Mouse (Mus musculus) mammary gland, adult 2 months (tissue): ENCODE results near the gene Eif4e2. TPM values are rescaled to one million over a fixed set of nuclear protein-coding genes. Genes with fewer than 3 reads are reported as not detected.

ENCODE experiments used
- polyA plus RNA-seq: library from polyadenylated mRNA; depleted of rRNA; stranded (reverse); fragments of >200 nt; gene quantifications from 2 replicates; pipeline ENCODE4 v1.2.3, GENCODE M21; 2012; ENCODE audit warnings: low replicate concordance; rRNA removed

Eif4e2 gene
- polyA plus RNA-seq, result 23.4 and 41.1 TPM in 2 replicates

DNA sequence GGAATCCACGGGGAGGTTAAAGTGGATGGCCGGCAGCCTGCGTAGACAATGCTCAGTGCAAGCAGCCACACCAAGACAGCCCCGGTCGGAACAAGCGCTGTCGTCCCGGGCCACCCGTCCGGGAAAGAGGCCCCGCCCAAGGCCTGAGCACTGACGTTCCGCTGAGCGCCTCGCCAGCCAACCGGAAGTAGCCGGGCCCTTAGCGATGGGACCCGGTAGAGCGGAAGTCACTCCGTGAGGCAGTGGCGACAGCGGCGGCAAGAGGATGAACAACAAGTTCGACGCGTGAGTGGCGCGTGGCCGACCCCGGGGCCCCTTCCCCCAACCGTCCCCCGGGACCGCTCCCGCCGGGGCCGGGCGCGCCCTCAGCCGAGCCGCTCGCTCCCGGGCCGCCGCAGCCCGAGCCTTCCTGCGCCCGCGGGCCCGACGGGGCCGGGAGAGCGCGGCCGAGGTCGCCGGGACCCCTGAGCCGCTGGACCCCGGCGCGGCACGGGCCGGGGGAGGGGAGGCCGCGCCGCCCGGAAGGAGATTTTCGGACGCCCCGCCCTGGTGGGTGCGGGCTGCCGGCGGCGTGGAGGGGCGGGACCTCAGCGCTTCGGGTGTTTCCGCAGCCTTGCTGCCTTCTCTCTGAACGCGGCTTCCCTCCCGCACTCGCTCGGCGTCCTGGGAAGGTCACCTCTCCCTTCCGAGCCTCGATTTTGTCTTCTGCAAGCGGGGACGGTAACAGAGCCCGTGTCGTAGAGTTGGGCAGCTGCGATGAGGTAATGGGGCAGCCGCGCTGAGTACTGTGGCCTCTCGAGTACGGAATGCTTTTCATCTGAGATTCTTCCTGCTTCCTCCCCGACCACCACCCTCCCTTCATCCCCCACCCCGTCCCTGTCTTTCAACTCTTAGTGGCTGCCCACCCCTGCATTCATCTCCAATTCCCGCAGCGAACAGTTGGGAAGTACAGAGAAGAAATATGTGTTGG, at the start of gene Eif4e2:
TSS of gene Eif4e2 (plus strand) at position 180 of the 970 bp plus-strand sequence.

DNA sequence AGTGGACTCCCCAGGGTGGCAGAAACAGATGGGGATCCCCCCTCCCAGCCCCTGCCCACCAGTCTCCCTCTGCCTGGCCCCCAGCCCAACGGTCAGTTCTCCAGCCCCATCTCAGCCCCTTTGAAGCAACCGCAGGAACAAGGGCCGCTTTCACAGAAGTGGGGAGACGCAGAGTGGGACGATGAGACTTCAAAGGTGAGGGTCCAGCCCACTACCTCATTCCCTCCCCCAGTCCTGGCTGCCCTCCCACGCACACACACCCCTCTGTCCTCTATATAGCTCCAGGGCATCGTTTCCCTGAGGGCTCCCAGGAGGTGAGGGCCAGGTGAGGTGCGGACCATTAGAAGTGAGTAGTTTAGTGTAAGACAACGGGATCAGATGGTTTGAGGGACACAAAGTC, 30.7 kb upstream of the Eif4e2 start, which contains the start of gene Prss56:
TSS of gene Prss56 (plus strand) at position 301 of the 400 bp plus-strand sequence.

DNA sequence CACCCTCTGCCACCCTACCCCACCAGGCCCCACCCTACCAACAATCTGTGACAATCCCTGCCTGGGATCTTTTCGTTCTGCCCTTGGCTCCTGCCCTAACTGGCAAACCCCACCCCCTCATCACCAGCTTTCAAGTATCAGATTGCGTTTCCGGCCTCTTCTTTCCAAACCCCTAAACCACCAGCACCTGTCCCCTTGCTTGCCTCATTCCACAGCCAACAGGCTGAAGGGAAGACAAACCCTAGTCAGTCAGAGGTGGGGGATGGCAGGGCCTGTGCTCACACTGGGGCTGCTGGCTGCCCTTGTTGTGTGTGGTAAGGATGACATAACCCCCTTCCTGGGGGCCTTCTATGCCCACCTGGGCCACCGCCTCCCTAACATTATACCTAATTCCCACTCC, 23.3 kb upstream of the Eif4e2 start, which contains the start of gene Chrnd:
TSS of gene Chrnd (plus strand) at position 179 of the 400 bp plus-strand sequence.

DNA sequence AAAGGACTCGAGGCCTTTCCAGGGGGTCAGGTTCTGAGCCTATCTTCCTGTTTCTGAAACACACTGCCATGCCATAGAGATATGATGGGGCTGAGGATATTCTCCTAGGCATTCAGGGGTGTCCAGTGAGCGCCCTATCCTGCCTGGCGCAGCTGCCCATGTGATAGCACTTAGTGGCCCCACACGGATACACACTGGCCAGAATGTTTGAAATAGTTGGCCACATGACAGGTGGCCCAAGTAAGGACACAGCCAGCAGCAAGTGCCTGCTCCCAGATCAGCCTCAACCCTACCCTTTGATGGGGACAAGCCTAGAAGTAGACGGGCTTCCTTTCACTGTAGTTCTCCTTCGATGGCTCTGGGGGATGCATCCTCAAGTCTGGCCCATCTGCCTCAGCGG, 9.2 kb upstream of the Eif4e2 start, which contains the start of gene Chrng:
TSS of gene Chrng (plus strand) at position 193 of the 400 bp plus-strand sequence.

DNA sequence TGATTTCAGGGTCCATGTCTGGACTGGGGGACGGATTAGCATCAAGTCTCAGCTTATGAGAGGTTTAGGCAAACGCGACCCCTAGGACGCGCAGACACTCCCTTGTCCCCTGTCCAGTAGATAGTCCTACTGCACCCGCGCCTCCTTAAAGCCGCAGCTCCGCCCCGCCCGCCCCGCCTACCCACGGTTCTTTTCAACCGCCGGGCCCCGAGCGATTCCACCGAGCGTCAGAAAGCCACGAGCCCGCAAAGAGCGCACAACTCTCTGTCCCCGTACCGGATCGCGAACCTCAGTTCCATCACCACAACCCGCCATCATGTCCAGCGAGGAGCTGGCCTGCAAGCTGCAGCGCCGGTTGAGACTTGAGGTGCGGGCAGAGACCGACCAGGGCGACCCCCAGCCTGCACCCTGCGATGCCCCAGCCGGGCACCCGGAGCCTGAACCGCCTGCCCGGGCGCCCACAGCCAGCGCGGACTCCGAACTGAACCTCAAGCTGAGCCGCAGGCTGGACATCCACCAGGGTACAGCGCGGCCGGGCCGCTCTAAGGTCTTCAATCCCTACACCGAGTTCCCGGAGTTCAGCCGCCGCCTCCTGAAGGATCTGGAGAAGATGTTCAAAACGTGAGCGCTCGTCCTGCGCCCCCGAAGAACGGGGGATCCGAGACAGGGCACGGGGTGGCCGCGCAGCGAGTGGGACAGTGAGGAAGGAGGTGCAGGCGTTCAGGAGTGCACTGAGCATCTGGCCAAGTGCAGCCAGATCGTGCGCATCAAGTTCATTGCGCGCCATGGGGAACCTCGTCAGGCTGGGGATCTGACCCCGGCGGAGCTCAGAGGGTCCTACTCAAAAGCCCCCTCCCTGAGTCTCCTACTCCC, 50.7 kb downstream of the Eif4e2 start, which contains the start of gene Efhd1:
TSS of gene Efhd1 (plus strand) at position 230 of the 873 bp plus-strand sequence.

Other genes with a start within 250 kb of the Eif4e2 start
- not detected in 2 replicates for gene Alppl2, start 124.0 kb upstream of the Eif4e2 start, polyA plus RNA-seq
- gene Alpi, start 112.3 kb upstream of the Eif4e2 start, polyA plus RNA-seq, result not detected in 2 replicates
- not detected in 2 replicates for gene Akp3, start 88.9 kb upstream of the Eif4e2 start, polyA plus RNA-seq
- gene Ecel1, start 57.4 kb upstream of the Eif4e2 start, polyA plus RNA-seq, result 0.04 and 0.50 TPM in 2 replicates
- gene Prss56, start 30.6 kb upstream of the Eif4e2 start, polyA plus RNA-seq, result not detected in 2 replicates
- 0.43 TPM in 1 of 2 replicates, not detected in the other for gene Chrnd, start 23.3 kb upstream of the Eif4e2 start, polyA plus RNA-seq
- 0.04 TPM in 1 of 2 replicates, not detected in the other for gene Chrng, start 9.3 kb upstream of the Eif4e2 start, polyA plus RNA-seq
- gene Efhd1, start 50.4 kb downstream of the Eif4e2 start, polyA plus RNA-seq, result 48.2 and 52.3 TPM in 2 replicates
- 22.4 and 36.9 TPM in 2 replicates for gene Gigyf2, start 113.1 kb downstream of the Eif4e2 start, polyA plus RNA-seq
- gene Kcnj13, start 180.8 kb downstream of the Eif4e2 start, polyA plus RNA-seq, result 0.17 and 1.0 TPM in 2 replicates